Mouse (Mus musculus) kidney, embryonic 14.5 days (tissue): ENCODE measurements around the gene Rnf150. TPM values are rescaled to one million over a fixed set of nuclear protein-coding genes. Genes with fewer than 3 reads are reported as not detected.
A peak's percentile ranks its signal among the peaks of the same experiment; 100 is the strongest.

Experiments
- ATAC-seq: fragments of 200-750 bp; cut with Nextera tagmentation; 2 replicates; pipeline ENCODE4 v1.8.0; 2017; ENCODE audit warnings: moderate number of reproducible peaks, mild to moderate bottlenecking, moderate TSS enrichment, moderate library complexity; ENCODE audit not compliant: low FRiP score, low TSS enrichment
- H3K27ac ChIP-seq: fragments of 300-500 bp; sonication (generic); 2 replicates; pipeline ENCODE4 v1.5.1; 2014; ENCODE audit warnings: low read depth, mild to moderate bottlenecking, low read length, moderate library complexity, mixed read lengths
- H3K27me3 ChIP-seq: fragments of 300-500 bp; sonication (generic); 2 replicates; pipeline ENCODE4 v1.6.1; 2014; ENCODE audit warnings: mild to moderate bottlenecking, low read length; ENCODE audit not compliant: control insufficient read depth, insufficient read depth
- H3K36me3 ChIP-seq: fragments of 300-500 bp; sonication (generic); 2 replicates; pipeline ENCODE4 v1.6.1; 2014; ENCODE audit warnings: low read length, mixed read lengths; ENCODE audit not compliant: control insufficient read depth, insufficient read depth
- H3K4me1 ChIP-seq: fragments of 300-500 bp; sonication (generic); 2 replicates; pipeline ENCODE4 v1.6.1; 2014; ENCODE audit warnings: low read length, mixed read lengths; ENCODE audit not compliant: control insufficient read depth, insufficient read depth
- H3K4me2 ChIP-seq: fragments of 300-500 bp; sonication (generic); replicated peaks from 2 replicates; pipeline ENCODE4 v1.6.1; 2014; ENCODE audit warnings: low read depth, mild to moderate bottlenecking, low read length
- H3K4me3 ChIP-seq: fragments of 300-500 bp; sonication (generic); 2 replicates; pipeline ENCODE4 v1.5.1; 2014; ENCODE audit warnings: mild to moderate bottlenecking, low read length
- H3K9ac ChIP-seq: fragments of 300-500 bp; sonication (generic); 2 replicates; pipeline ENCODE4 v1.6.1; 2014; ENCODE audit warnings: low read depth, mild to moderate bottlenecking, low read length, moderate library complexity
- H3K9me3 ChIP-seq: fragments of 300-500 bp; sonication (generic); 2 replicates; pipeline ENCODE4 v1.6.1; 2016; ENCODE audit warnings: low read length; ENCODE audit not compliant: control insufficient read depth
- WGBS: fragments of 180-500 bp; shearing (Covaris S2); extraction: QIAGEN DNeasy Blood & Tissue Kit; methylation state at CpG from one replicate; pipeline ENCODE4 v1.1.7; 2014; 5-methylcytosine and 5-hydroxymethylcytosine counted together
- polyA plus RNA-seq: library from polyadenylated mRNA; unstranded; fragments of >200 nt; fragmentation: Nextera tagmentation; extraction: Ambion mirVana; gene quantifications from 2 replicates; pipeline ENCODE4 v1.2.1, GENCODE M21; 2014

Rnf150 gene
- polyA plus RNA-seq, 1 experiment from 2014 or later: 3.0 TPM

- ATAC-seq: no peak
- no peaks in the 10 kb centered on the region for H3K9me3 ChIP-seq
- WGBS: 91% methylated on average over 9 of the region's 9 CpGs
Observed at GRCm38 (mm10) chr8:83046912-83047311, 183.8 kb downstream of the Rnf150 start.

DNA sequence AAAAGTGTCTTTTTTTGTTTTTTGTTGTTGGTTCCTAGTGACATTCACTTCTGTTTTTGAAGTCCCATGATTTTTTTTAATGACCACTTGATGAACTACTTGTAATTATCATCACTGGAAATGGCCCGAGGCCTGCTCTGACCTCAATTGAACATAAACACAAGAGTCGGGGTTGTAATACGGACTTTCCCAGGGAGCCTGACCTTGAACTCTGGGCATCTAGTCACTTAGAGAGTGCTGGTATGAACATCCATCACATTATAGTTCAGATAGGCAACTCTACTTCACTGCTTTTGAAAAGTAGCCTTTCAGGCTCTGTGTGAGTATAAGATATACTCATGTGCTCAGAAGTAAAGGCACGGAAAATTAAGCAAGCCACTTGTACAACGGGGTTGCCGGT is 185.4 kb downstream of the Rnf150 start:
- H3K27me3 ChIP-seq: no peaks in the 10 kb centered on the region
- no peak overlapping the region for H3K4me2 ChIP-seq
- no peak overlapping the region for H3K9ac ChIP-seq
- no peaks in the 10 kb centered on the region for H3K36me3 ChIP-seq
- H3K4me3 ChIP-seq: no peak overlapping the region
- WGBS: 43% methylated on average over 6 of the region's 6 CpGs
- no peak for ATAC-seq
- 0 out of 2 replicates have a peak overlapping the region, but pooled peaks have one; percentile 37 for H3K27ac ChIP-seq
- no peaks in the 10 kb centered on the region for H3K9me3 ChIP-seq
- 0 out of 2 replicates have a peak, but pooled peaks cover 7% of the 10 kb centered on the region for H3K4me1 ChIP-seq

More at GRCm38 (mm10) chr8:83046912-83047311, 183.8 kb downstream of the Rnf150 start:
- H3K36me3 ChIP-seq: no peaks in the 10 kb centered on the region
- H3K27me3 ChIP-seq: no peaks in the 10 kb centered on the region
- H3K4me3 ChIP-seq: no peak overlapping the region
- H3K27ac ChIP-seq: no peak overlapping the region
- 0 out of 2 replicates have a peak, but pooled peaks cover 7% of the 10 kb centered on the region for H3K4me1 ChIP-seq
- H3K9ac ChIP-seq: no peak overlapping the region
- H3K4me2 ChIP-seq: no peak overlapping the region

DNA sequence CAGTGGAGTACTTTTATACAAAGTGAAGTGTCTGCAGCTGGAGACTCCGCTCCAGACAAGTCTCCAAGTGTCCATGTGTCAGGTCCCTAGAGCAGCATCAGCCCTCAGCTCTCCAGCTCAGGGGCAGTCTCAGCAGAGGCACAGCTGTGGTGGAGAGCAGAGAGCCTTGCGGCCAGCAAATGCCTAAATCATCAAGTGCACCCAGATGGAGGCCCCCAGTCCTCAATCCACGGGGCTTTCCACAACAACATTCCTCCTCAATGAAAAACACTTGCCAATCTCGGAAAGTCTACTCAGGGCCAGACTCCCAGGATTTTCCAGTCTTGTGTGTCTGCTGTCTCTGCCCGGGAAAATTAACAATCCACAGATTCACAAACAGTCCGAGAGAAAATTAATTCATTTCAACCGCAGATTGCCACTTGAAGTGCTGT is 186.0 kb downstream of the Rnf150 start:
- H3K4me2 ChIP-seq: no peak overlapping the region
- WGBS: 45% methylated on average over 7 of the region's 7 CpGs
- no peaks in the 10 kb centered on the region for H3K27me3 ChIP-seq
- H3K27ac ChIP-seq: peak overlapping the region; percentile 37; the same call in 1 of the 2 replicates
- no peaks in the 10 kb centered on the region for H3K9me3 ChIP-seq
- H3K9ac ChIP-seq: no peak overlapping the region
- H3K4me3 ChIP-seq: no peak overlapping the region
- ATAC-seq: peak; percentile 14; the same call in 1 of the 2 replicates
- H3K4me1 ChIP-seq: 0 out of 2 replicates have a peak, but pooled peaks cover 7% of the 10 kb centered on the region
- no peaks in the 10 kb centered on the region for H3K36me3 ChIP-seq

DNA sequence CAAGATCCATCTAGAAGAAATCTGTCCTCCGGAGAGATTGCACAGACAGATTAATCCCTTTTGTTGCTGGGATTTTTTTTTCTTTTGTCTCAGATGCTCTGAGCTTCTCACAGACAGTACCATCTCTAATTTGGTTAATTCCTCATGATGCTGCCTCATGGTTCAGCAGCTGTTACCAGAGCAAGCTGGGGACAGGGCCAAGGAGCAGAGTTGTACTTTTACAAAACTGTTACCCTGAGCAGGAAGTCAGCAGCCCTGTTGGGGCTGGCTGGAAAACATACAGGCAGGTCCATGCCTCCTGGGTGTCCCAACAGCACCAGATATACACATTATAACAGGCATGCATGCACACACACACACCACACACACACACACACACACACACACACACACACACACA is 186.5 kb downstream of the Rnf150 start:
- Histone ChIP-seq H3K4me2 (no peak overlapping the region), H3K36me3 (no peaks in the 10 kb centered on the region), H3K27me3 (no peaks in the 10 kb centered on the region), H3K27ac (no peak overlapping the region; the same call in 1 of the 2 replicates), H3K9me3 (no peaks in the 10 kb centered on the region), H3K4me3 (no peak overlapping the region), H3K4me1 (0 out of 2 replicates have a peak, but pooled peaks cover 7% of the 10 kb centered on the region), H3K9ac (no peak overlapping the region)
- WGBS: 65% methylated on average over 1 of the region's 1 CpGs
- no peak for ATAC-seq

- no peak overlapping the region for H3K4me2 ChIP-seq
- WGBS: 94% methylated on average over 4 of the region's 4 CpGs
- H3K27ac ChIP-seq: no peak overlapping the region
- no peak overlapping the region for H3K9ac ChIP-seq
- no peaks in the 10 kb centered on the region for H3K36me3 ChIP-seq
- no peaks in the 10 kb centered on the region for H3K9me3 ChIP-seq
- H3K4me3 ChIP-seq: no peak overlapping the region
- H3K27me3 ChIP-seq: no peaks in the 10 kb centered on the region
- 0 out of 2 replicates have a peak, but pooled peaks cover 7% of the 10 kb centered on the region for H3K4me1 ChIP-seq
- no peak for ATAC-seq
Observed at GRCm38 (mm10) chr8:83052896-83053295, 189.7 kb downstream of the Rnf150 start.

GRCm38 (mm10) chr8:83054801-83055200 is 191.6 kb downstream of the Rnf150 start:
- H3K27ac ChIP-seq: no peak overlapping the region
- H3K4me1 ChIP-seq: 0 out of 2 replicates have a peak, but pooled peaks cover 5% of the 10 kb centered on the region
- H3K4me2 ChIP-seq: no peak overlapping the region
- H3K9ac ChIP-seq: no peak overlapping the region
- no peak overlapping the region for H3K4me3 ChIP-seq
- 87% methylated on average over 3 of the region's 3 CpGs for WGBS
- H3K9me3 ChIP-seq: no peaks in the 10 kb centered on the region
- no peaks in the 10 kb centered on the region for H3K27me3 ChIP-seq
- no peaks in the 10 kb centered on the region for H3K36me3 ChIP-seq
- ATAC-seq: no peak

GRCm38 (mm10) chr8:83058951-83059350 is 195.8 kb downstream of the Rnf150 start:
- Histone ChIP-seq H3K4me3 (no peak overlapping the region), H3K4me1 (0 out of 2 replicates have a peak, but pooled peaks cover 5% of the 10 kb centered on the region), H3K27me3 (no peaks in the 10 kb centered on the region), H3K9me3 (no peaks in the 10 kb centered on the region), H3K9ac (no peak overlapping the region), H3K36me3 (no peaks in the 10 kb centered on the region), H3K4me2 (no peak overlapping the region), H3K27ac (no peak overlapping the region)
- WGBS: 50% methylated on average over 8 of the region's 8 CpGs
- no peak for ATAC-seq

DNA sequence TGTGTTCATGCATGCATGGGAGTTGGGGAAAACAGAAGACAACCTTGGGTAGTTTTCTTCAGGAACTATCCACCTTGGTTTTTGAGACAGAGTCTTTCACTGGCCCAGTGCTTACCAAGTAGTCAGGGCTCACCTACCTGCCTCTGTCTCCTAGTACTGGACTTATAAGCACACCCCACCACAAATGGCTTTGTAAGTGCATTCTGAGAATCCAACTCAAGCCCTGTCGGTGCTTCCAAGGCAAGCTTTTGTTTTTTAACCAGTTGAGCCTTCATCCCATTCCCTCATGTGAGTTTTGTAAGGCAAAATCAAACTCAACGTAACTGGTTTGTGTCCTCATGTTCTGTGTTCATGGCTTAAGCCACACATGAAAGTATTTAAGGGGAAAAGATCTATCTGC is 196.9 kb downstream of the Rnf150 start:
- Histone ChIP-seq H3K36me3 (no peaks in the 10 kb centered on the region), H3K9me3 (no peaks in the 10 kb centered on the region), H3K4me1 (0 out of 2 replicates have a peak, but pooled peaks cover 5% of the 10 kb centered on the region), H3K27me3 (no peaks in the 10 kb centered on the region), H3K4me3 (no peak overlapping the region), H3K27ac (no peak overlapping the region), H3K4me2 (no peak overlapping the region), H3K9ac (no peak overlapping the region)
- no peak for ATAC-seq
- 93% methylated on average over 2 of the region's 2 CpGs for WGBS

DNA sequence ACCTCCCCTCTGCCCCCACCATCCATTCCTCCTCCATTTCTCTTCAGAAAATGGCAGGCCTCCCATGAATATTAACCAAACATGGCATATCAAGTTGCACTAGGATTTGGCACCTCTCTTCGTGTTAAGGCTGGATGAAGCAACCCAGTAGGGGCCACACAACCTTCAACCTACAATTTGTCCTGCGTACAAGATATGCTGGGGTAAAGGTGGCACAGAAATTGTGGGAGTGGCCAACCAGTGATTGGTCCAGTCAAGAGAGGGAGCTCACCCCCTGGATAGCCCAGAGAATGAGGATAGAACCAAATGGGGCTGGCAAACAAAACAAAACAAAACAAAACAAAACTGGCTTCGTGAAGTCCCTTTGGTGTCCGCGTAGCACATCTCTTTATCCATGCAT is 198.1 kb downstream of the Rnf150 start:
- Histone ChIP-seq H3K4me2 (no peak overlapping the region), H3K36me3 (no peaks in the 10 kb centered on the region), H3K4me3 (no peak overlapping the region), H3K9me3 (no peaks in the 10 kb centered on the region), H3K4me1 (0 out of 2 replicates have a peak, but pooled peaks cover 5% of the 10 kb centered on the region), H3K27me3 (no peaks in the 10 kb centered on the region), H3K27ac (no peak overlapping the region), H3K9ac (no peak overlapping the region)
- no peak for ATAC-seq
- WGBS: 74% methylated on average over 5 of the region's 5 CpGs
